Mouse (Mus musculus): ENCODE measurements around the gene Calca.

GRCm38 (mm10) chr7:114636102-114636501 is at the start of gene Calca:
- TF ChIP-seq CTCF (IDR thresholded peaks at IDR 0.05) (no peak), EP300 (IDR thresholded peaks at IDR 0.05) (no peak)
